8 mouse cellular contexts compared by ENCODE assay signal in the genomic region with DNA sequence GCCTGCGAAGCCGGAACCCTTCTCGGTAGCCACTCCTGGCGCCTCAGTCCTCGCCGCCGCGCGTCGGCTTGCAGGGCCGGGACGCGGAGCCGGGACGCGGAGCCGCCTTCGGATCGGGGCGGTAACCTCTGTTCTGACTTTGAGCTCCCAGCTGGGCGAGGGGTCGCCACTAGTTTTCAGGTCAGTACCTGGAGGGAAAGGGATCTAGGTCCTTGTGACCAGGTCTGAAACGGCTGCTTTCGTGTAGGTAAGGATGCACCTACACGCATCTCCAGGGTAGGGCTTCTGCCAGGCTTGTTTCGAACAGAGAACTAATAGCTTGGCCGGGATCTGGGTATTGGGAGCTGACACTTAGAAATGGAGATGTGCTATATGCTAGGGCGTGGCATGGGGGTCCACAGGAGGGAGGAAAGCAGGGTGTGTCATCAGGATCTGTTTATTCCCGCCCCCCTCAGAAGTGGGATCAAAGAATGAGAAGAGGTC. TPM values are rescaled to one million over a fixed set of nuclear protein-coding genes. Genes with fewer than 3 reads are reported as not detected.
DNase-seq lines count a peak whose midpoint lies in the region; ATAC-seq and TF ChIP-seq lines count a peak whose summit lies in the region.

No protein-coding gene starts in this region.

- peak overlapping the region; percentile 75 for H3K9ac ChIP-seq in heart, adult 2 months (ENCODE audit: low read depth, low read length)
- peak overlapping the region; percentile 93 for H3K9ac ChIP-seq in liver, embryonic 12.5 days
- H3K9ac ChIP-seq in stomach, embryonic 15.5 days, result peak overlapping the region; percentile 62

- no peak for DNase-seq in heart, adult 2 months
- DNase-seq in heart, postnatal 10 days, result no peak
- no peak for DNase-seq in forebrain, embryonic 10.5 days (ENCODE audit: extremely low spot score, low spot score)
- no peak for DNase-seq in adrenal gland, postnatal 14 days

- H3K79me2 ChIP-seq in heart, adult 2 months (replicated peaks; ENCODE audit: control insufficient read depth, insufficient read depth, low read length), result no peaks in the 10 kb centered on the region

- no peak for TF ChIP-seq CTCF in heart, adult 2 months (IDR thresholded peaks at IDR 0.05)
- TF ChIP-seq CTCF in E14TG2a.4 (conservative IDR thresholded peaks at IDR 0.05; ENCODE audit: low read length), result no peak

- peak; percentile 88 for ATAC-seq in liver, embryonic 12.5 days
- ATAC-seq in stomach, embryonic 15.5 days (ENCODE audit: insufficient read depth, low FRiP score, low read depth), result peak; percentile 79; the same call in 1 of the 2 replicates
- no peak; the same call in 1 of the 2 replicates for ATAC-seq in cerebellum, adult (ENCODE audit: insufficient number of reproducible peaks, low FRiP score, low TSS enrichment)

- WGBS in heart, adult 2 months, result under 1% methylated on average over 29 of the region's 29 CpGs
- WGBS in forebrain, embryonic 10.5 days, result under 1% methylated on average over 29 of the region's 29 CpGs
- WGBS in liver, embryonic 12.5 days (ENCODE audit: insufficient replicate concordance), result under 1% methylated on average over 29 of the region's 29 CpGs
- WGBS in stomach, embryonic 15.5 days, result under 1% methylated on average over 29 of the region's 29 CpGs

- no peaks in the 10 kb centered on the region for H3K36me3 ChIP-seq in heart, adult 2 months (ENCODE audit: control insufficient read depth, insufficient read depth, low read length)
- peaks cover 28% of the 10 kb centered on the region for H3K36me3 ChIP-seq in E14TG2a.4 (ENCODE audit: insufficient read depth, low read length)
- peaks cover 28% of the 10 kb centered on the region for H3K36me3 ChIP-seq in forebrain, embryonic 10.5 days (replicated peaks)
- peaks cover 22% of the 10 kb centered on the region for H3K36me3 ChIP-seq in liver, embryonic 12.5 days
- H3K36me3 ChIP-seq in stomach, embryonic 15.5 days, result 0 out of 2 replicates have a peak, but pooled peaks cover 3% of the 10 kb centered on the region

- no peak for TF ChIP-seq POLR2A in heart, adult 2 months (IDR thresholded peaks at IDR 0.05; ENCODE audit: insufficient read depth, low read depth, low read length)

- peak overlapping the region; percentile 96 for H3K4me3 ChIP-seq in heart, adult 2 months
- peak overlapping the region; percentile 97 for H3K4me3 ChIP-seq in E14TG2a.4 (replicated peaks; ENCODE audit: low read length)
- peak overlapping the region; percentile 94 for H3K4me3 ChIP-seq in forebrain, embryonic 10.5 days
- peak overlapping the region; percentile 93 for H3K4me3 ChIP-seq in liver, embryonic 12.5 days
- peak overlapping the region; percentile 81 for H3K4me3 ChIP-seq in stomach, embryonic 15.5 days (replicated peaks)

- intact Hi-C loops in heart, adult 2 months (cut with DNase I), result no loop called here
- intact Hi-C loops in heart, postnatal 10 days (cut with DNase I), result no loop called here

- H3K4me1 ChIP-seq in heart, adult 2 months (ENCODE audit: control insufficient read depth, insufficient read depth, low read length), result 0 out of 2 replicates have a peak, but pooled peaks cover 3% of the 10 kb centered on the region
- H3K4me1 ChIP-seq in E14TG2a.4 (replicated peaks; ENCODE audit: low read depth, low read length), result peaks cover 36% of the 10 kb centered on the region
- peaks cover 17% of the 10 kb centered on the region for H3K4me1 ChIP-seq in forebrain, embryonic 10.5 days
- peaks cover 25% of the 10 kb centered on the region for H3K4me1 ChIP-seq in liver, embryonic 12.5 days
- peaks cover 11% of the 10 kb centered on the region for H3K4me1 ChIP-seq in stomach, embryonic 15.5 days

- H3K4me2 ChIP-seq in liver, embryonic 12.5 days, result peak overlapping the region; percentile 90
- peak overlapping the region; percentile 83 for H3K4me2 ChIP-seq in stomach, embryonic 15.5 days

- H3K27ac ChIP-seq in heart, adult 2 months, result no peak overlapping the region; the same call in 1 of the 2 replicates
- H3K27ac ChIP-seq in forebrain, embryonic 10.5 days, result peak overlapping the region; percentile 97
- peak overlapping the region; percentile 89 for H3K27ac ChIP-seq in liver, embryonic 12.5 days
- peak overlapping the region; percentile 66; the same call in 1 of the 2 replicates for H3K27ac ChIP-seq in stomach, embryonic 15.5 days

- no peaks in the 10 kb centered on the region for H3K9me3 ChIP-seq in E14TG2a.4 (ENCODE audit: low read length)
- H3K9me3 ChIP-seq in forebrain, embryonic 10.5 days, result no peaks in the 10 kb centered on the region
- no peaks in the 10 kb centered on the region for H3K9me3 ChIP-seq in liver, embryonic 12.5 days (replicated peaks)
- H3K9me3 ChIP-seq in stomach, embryonic 15.5 days, result no peaks in the 10 kb centered on the region

- no peak for TF ChIP-seq EP300 in heart, adult 2 months (IDR thresholded peaks at IDR 0.05; ENCODE audit: insufficient read depth, low read depth, low read length)

- H3K27me3 ChIP-seq in heart, adult 2 months (ENCODE audit: control insufficient read depth, insufficient read depth, low read length), result no peaks in the 10 kb centered on the region
- no peaks in the 10 kb centered on the region for H3K27me3 ChIP-seq in E14TG2a.4 (ENCODE audit: insufficient read depth, low read length)
- no peaks in the 10 kb centered on the region for H3K27me3 ChIP-seq in forebrain, embryonic 10.5 days (ENCODE audit: poor library complexity, severe bottlenecking)
- H3K27me3 ChIP-seq in liver, embryonic 12.5 days (replicated peaks), result no peaks in the 10 kb centered on the region
- H3K27me3 ChIP-seq in stomach, embryonic 15.5 days (replicated peaks), result no peaks in the 10 kb centered on the region

RNA-seq across cellular contexts. Expression of a gene that starts 0.4 kb away (rescaled TPM):
- total RNA-seq in heart, adult 2 months (2021), result 1 to 10 TPM; 3.5 to 4.2 TPM
- 1.1 and 1.9 TPM in 2 replicates for polyA plus RNA-seq in heart, adult 2 months (2012; rRNA removed)
- 1 to 10 TPM; 6.4 to 7.2 TPM for total RNA-seq in heart, postnatal 10 days (2021)
- 23.9 and 24.3 TPM in 2 replicates for polyA plus RNA-seq in forebrain, embryonic 10.5 days (2016; fragmentation: Nextera tagmentation; extraction: Ambion mirVana)
- polyA plus RNA-seq in liver, embryonic 12.5 days (2016; fragmentation: Nextera tagmentation; extraction: Ambion mirVana), result 12.4 and 12.9 TPM in 2 replicates
- polyA plus RNA-seq in stomach, embryonic 15.5 days (2015; fragmentation: Nextera tagmentation; extraction: Ambion mirVana), result 14.0 and 16.1 TPM in 2 replicates
- total RNA-seq in adrenal gland, postnatal 14 days (2021), result 3.9 and 4.3 TPM in 2 replicates

RNA-seq across cellular contexts. Expression of a gene that starts 22.6 kb away (rescaled TPM):
- total RNA-seq in heart, adult 2 months (2021), result 1 to 10 TPM; 5.8 to 6.6 TPM
- polyA plus RNA-seq in heart, adult 2 months (2012; rRNA removed), result 4.2 and 8.6 TPM in 2 replicates
- 1 to 10 TPM; 8.8 to 8.9 TPM for total RNA-seq in heart, postnatal 10 days (2021)
- polyA plus RNA-seq in forebrain, embryonic 10.5 days (2016; fragmentation: Nextera tagmentation; extraction: Ambion mirVana), result 16.0 and 18.1 TPM in 2 replicates
- polyA plus RNA-seq in liver, embryonic 12.5 days (2016; fragmentation: Nextera tagmentation; extraction: Ambion mirVana), result 5.7 and 5.9 TPM in 2 replicates
- polyA plus RNA-seq in stomach, embryonic 15.5 days (2015; fragmentation: Nextera tagmentation; extraction: Ambion mirVana), result 13.3 and 14.2 TPM in 2 replicates
- 10.7 and 15.4 TPM in 2 replicates for total RNA-seq in adrenal gland, postnatal 14 days (2021)

RNA-seq across cellular contexts. Expression of a gene that starts 33.6 kb away (rescaled TPM):
- 10 to 100 TPM in 1 of 2 experiments, 1 to 10 TPM in 1; 9.7 to 10.7 TPM for total RNA-seq in heart, adult 2 months (2021)
- 8.6 and 15.6 TPM in 2 replicates for polyA plus RNA-seq in heart, adult 2 months (2012; rRNA removed)
- total RNA-seq in heart, postnatal 10 days (2021), result 1 to 10 TPM; 2.7 to 2.9 TPM
- 0.02 and 0.07 TPM in 2 replicates for polyA plus RNA-seq in forebrain, embryonic 10.5 days (2016; fragmentation: Nextera tagmentation; extraction: Ambion mirVana)
- polyA plus RNA-seq in liver, embryonic 12.5 days (2016; fragmentation: Nextera tagmentation; extraction: Ambion mirVana), result 0.06 and 0.07 TPM in 2 replicates
- polyA plus RNA-seq in stomach, embryonic 15.5 days (2015; fragmentation: Nextera tagmentation; extraction: Ambion mirVana), result 0.10 and 0.21 TPM in 2 replicates
- 22.2 and 25.5 TPM in 2 replicates for total RNA-seq in adrenal gland, postnatal 14 days (2021)
